Mouse (Mus musculus): ENCODE measurements around the gene March6.

Gene March6

GRCm38 (mm10) chr15:31511795-31512194 lies 19.1 kb downstream of the March6 start:
- in situ Hi-C loops (cut with MboI, MseI): no loop called here

- in situ Hi-C loops (cut with MboI, MseI): no loop called here
Observed at GRCm38 (mm10) chr15:31511406-31511771, 19.5 kb downstream of the March6 start.

- in situ Hi-C loops (cut with MboI, MseI): no loop called here
Observed at GRCm38 (mm10) chr15:31510477-31511405, 20.1 kb downstream of the March6 start.

- in situ Hi-C loops (cut with MboI, MseI): no loop called here
Observed at GRCm38 (mm10) chr15:31505082-31505481, 25.8 kb downstream of the March6 start.

- in situ Hi-C loops (cut with MboI, MseI): no loop called here
Observed at GRCm38 (mm10) chr15:31503447-31503846, 27.4 kb downstream of the March6 start.

GRCm38 (mm10) chr15:31502996-31503395 lies 27.9 kb downstream of the March6 start:
- in situ Hi-C loops (cut with MboI, MseI): no loop called here

GRCm38 (mm10) chr15:31502313-31502712 lies 28.5 kb downstream of the March6 start:
- in situ Hi-C loops (cut with MboI, MseI): no loop called here

- in situ Hi-C loops (cut with MboI, MseI): no loop called here
Observed at GRCm38 (mm10) chr15:31494803-31495202, 36.0 kb downstream of the March6 start.

GRCm38 (mm10) chr15:31494310-31494709 lies 36.5 kb downstream of the March6 start:
- in situ Hi-C loops (cut with MboI, MseI): no loop called here

- in situ Hi-C loops (cut with MboI, MseI): no loop called here
Observed at GRCm38 (mm10) chr15:31487407-31487806, 43.4 kb downstream of the March6 start.

GRCm38 (mm10) chr15:31476678-31477077 lies 54.2 kb downstream of the March6 start:
- in situ Hi-C loops (cut with MboI, MseI): no loop called here

- in situ Hi-C loops (cut with MboI, MseI): no loop called here
Observed at GRCm38 (mm10) chr15:31472645-31473574, 57.9 kb downstream of the March6 start.

GRCm38 (mm10) chr15:31471529-31471928 lies 59.3 kb downstream of the March6 start:
- in situ Hi-C loops (cut with MboI, MseI): no loop called here

GRCm38 (mm10) chr15:31469497-31469896 lies 61.4 kb downstream of the March6 start:
- in situ Hi-C loops (cut with MboI, MseI): no loop called here

- in situ Hi-C loops (cut with MboI, MseI): no loop called here
Observed at GRCm38 (mm10) chr15:31468806-31469205, 62.0 kb downstream of the March6 start.

- in situ Hi-C loops (cut with MboI, MseI): no loop called here
Observed at GRCm38 (mm10) chr15:31466749-31467148, 64.1 kb downstream of the March6 start.

- in situ Hi-C loops (cut with MboI, MseI): no loop called here
Observed at GRCm38 (mm10) chr15:31466295-31466694, 64.6 kb downstream of the March6 start.

GRCm38 (mm10) chr15:31465806-31466205 lies 65.0 kb downstream of the March6 start:
- in situ Hi-C loops (cut with MboI, MseI): no loop called here

- in situ Hi-C loops (cut with MboI, MseI): no loop called here
Observed at GRCm38 (mm10) chr15:31460571-31460970, 70.3 kb downstream of the March6 start.

- in situ Hi-C loops (cut with MboI, MseI): no loop called here
Observed at GRCm38 (mm10) chr15:31458081-31458480, 72.8 kb downstream of the March6 start.

- in situ Hi-C loops (cut with MboI, MseI): no loop called here
Observed at GRCm38 (mm10) chr15:31456381-31456780, 74.5 kb downstream of the March6 start.

- in situ Hi-C loops (cut with MboI, MseI): no loop called here
Observed at GRCm38 (mm10) chr15:31454861-31455295, 76.0 kb downstream of the March6 start.

Measured in regulatory T cell (primary cell).